Mouse (Mus musculus): ENCODE data around the gene Nfs1. TPM values are rescaled to one million over a fixed set of nuclear protein-coding genes. Genes with fewer than 3 reads are reported as not detected.

Nfs1 gene
- polyA plus RNA-seq (2012; rRNA removed): 27.7 and 34.3 TPM in 2 replicates

DNA sequence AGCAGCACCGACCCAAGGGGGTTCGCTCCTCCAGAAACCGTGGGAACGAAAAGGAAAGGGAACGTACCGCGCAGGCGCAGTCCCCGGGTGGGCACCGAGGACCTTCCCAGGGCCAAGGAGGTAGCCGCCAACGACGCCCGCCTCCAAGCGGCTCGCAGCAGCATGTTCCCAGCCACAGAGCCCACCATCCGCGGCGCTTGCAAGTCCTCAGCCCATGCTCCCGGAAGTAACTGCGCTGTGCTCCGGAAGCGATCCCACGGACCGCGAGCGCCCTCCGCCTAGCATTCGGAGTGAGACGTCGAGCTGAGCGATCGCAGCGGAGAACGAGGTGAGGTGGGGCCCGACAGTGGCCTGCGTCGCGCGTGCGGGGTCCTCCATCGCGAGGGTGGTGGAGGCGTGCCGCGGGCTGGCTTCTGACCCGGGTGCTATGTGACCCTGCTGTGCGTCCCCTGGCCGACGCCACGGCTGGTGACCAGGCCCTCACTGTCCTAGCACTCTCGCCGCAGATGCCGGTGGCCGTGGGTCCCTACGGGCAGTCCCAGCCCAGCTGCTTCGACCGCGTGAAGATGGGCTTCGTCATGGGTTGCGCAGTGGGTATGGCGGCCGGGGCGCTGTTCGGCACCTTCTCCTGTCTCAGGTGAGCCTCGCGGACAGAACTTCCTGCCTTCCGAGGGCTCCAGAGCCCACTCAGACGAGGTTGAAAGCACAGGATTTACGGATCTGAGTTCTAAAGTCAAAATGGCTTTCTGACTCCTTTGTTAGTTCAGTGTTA lies at the start of gene Nfs1, which contains the start of gene Romo1:
Nfs1 (minus strand) TSS at position 234 of the 772 bp plus-strand sequence.
Romo1 (plus strand) TSS at position 87 of the 772 bp plus-strand sequence.

DNA sequence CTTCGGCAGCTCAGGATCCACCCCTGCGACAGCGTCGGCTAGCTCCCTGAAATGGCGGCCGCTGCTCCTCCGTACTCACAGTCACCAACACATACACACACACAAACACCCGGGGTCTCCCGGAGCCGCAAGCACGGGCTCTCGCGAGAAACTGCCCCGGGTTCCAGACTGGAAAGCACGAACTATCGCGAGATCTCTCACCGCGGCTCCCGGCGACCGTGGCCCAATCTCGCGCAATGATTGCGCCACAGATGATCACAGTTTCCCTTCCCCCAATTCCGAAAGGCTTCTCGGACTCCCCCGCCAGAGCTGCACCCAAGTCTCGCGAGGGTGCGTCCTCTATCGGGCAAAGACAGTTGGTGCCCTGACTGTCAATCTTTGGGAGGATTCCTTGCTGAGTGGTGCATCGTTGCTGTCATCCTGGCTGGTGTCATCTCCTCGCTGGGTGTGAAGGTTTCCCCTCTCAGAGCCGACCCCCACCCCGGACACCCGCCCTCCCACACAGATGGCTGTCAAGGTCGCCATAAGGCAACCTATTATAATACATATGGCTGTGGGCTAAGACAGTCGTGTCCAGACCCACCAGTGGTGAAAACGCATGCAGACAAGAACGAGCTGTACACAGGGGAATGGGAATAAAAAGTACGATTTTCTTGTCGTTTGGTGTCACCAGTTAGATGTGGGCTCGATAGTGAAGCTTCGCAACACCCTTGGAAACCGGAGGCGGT lies 36.3 kb upstream of the Nfs1 start, which contains the start of gene Rbm39:
Rbm39 (minus strand) TSS at position 145 of the 728 bp plus-strand sequence.

GRCm38 (mm10) chr2:156126992-156127391 lies 17.0 kb downstream of the Nfs1 start, which contains the start of gene Gm28036:
Gene Gm28036 (minus strand): TSS chr2:156127092.

GRCm38 (mm10) chr2:156111358-156112079 lies 32.5 kb downstream of the Nfs1 start, which contains the start of the genes Cpne1 and Rbm12:
Gene Cpne1 (minus strand): TSS chr2:156111965.
Gene Rbm12 (minus strand): TSS chr2:156111978.

Other genes with a start within 250 kb of the Nfs1 start
- 4.6 and 7.1 TPM in 2 replicates for gene Uqcc1, start 213.9 kb downstream of the Nfs1 start, polyA plus RNA-seq (2012; rRNA removed)
- not detected in 2 replicates for gene Gm15557, start 203.5 kb downstream of the Nfs1 start, polyA plus RNA-seq (2012; rRNA removed)
- gene Gdf5, start 198.8 kb downstream of the Nfs1 start, polyA plus RNA-seq (2012; rRNA removed): 0.39 and 0.54 TPM in 2 replicates
- gene Cep250, start 187.7 kb downstream of the Nfs1 start, polyA plus RNA-seq (2012; rRNA removed): 1.7 and 1.9 TPM in 2 replicates
- gene 6430550D23Rik, start 136.2 kb downstream of the Nfs1 start, polyA plus RNA-seq (2012; rRNA removed): 0.34 and 0.77 TPM in 2 replicates
- 112 and 123 TPM in 2 replicates for gene Ergic3, start 136.1 kb downstream of the Nfs1 start, polyA plus RNA-seq (2012; rRNA removed)
- 52.4 and 63.6 TPM in 2 replicates for gene Fer1l4, start 91.2 kb downstream of the Nfs1 start, polyA plus RNA-seq (2012; rRNA removed)
- 2.2 and 2.8 TPM in 2 replicates for gene Spag4, start 79.0 kb downstream of the Nfs1 start, polyA plus RNA-seq (2012; rRNA removed)
- 27.6 and 30.8 TPM in 2 replicates for gene Cpne1, start 32.2 kb downstream of the Nfs1 start, polyA plus RNA-seq (2012; rRNA removed)
- 1.9 and 2.9 TPM in 2 replicates for gene Rbm12, start 32.2 kb downstream of the Nfs1 start, polyA plus RNA-seq (2012; rRNA removed)
- gene Gm28036, start 17.1 kb downstream of the Nfs1 start, polyA plus RNA-seq (2012; rRNA removed): 0.05 TPM in 1 of 2 replicates, not detected in the other
- 122 and 216 TPM in 2 replicates for gene Romo1, start 147 bp downstream of the Nfs1 start, polyA plus RNA-seq (2012; rRNA removed)
- 18.8 and 20.8 TPM in 2 replicates for gene Rbm39, start 36.1 kb upstream of the Nfs1 start, polyA plus RNA-seq (2012; rRNA removed)
- gene Phf20, start 52.3 kb upstream of the Nfs1 start, polyA plus RNA-seq (2012; rRNA removed): 2.2 and 3.5 TPM in 2 replicates
- gene Cnbd2, start 168.1 kb upstream of the Nfs1 start, polyA plus RNA-seq (2012; rRNA removed): 0.14 and 0.21 TPM in 2 replicates
- gene Scand1, start 168.5 kb upstream of the Nfs1 start, polyA plus RNA-seq (2012; rRNA removed): 195 and 589 TPM in 2 replicates

Data from stomach, adult 2 months (tissue).